Mouse (Mus musculus): ENCODE measurements around the gene P2rx3. TPM values are rescaled to one million over a fixed set of nuclear protein-coding genes. Genes with fewer than 3 reads are reported as not detected.

Gene P2rx3
- 0.20 and 0.27 TPM in 2 replicates for polyA plus RNA-seq (2012; rRNA removed)

DNA sequence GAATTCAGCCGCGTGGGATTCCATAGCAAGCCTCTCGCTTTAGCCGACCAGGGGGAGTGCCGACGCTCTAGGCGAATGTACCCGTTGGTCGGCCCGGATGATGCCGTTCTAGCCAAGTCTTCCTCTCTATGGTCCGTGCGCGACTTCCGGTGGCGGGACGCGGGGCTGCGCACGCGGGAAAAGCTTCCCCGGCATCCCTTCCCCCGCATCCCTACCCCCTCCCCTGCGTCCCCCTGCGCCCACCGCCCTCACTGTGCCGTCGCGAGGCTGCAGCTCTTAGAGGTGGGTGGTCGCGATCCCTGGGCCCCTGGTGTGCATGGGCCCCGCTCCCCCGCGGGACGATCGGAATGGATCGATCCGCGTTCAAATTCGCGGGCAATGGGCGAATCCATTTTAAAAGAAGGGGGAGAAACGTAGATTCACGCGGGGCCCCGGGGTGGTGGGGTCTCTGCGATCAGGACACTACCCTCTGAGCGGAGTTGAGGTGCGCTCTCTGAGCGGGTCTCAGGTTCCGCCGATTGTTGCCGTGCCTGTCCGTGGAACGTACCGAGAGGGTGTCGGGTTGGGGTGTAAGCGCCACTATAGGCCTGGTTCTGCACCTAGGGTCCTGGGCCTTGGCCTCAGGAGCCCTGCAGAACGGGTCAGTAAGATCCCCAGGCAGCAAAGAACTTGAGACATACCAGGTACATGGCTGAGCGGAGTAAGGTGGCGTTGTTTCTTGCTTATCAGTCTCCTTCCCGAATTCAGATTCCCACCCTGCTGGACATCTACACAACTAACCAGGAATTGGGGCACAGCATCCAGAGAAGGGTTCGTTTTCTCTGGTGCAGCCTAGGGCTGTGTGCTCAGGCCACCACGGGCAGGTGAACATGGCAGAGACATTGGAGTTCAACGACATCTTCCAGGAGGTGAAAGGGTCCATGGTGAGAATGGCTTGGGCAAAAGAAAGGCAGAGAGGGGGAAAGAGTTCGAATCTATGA, at the start of gene P2rx3, which contains the start of gene Ssrp1:
Gene P2rx3 (minus strand): TSS at position 416 of the 980 bp plus-strand sequence.
Gene Ssrp1 (plus strand): TSS at position 188 of the 980 bp plus-strand sequence.
- peak; percentile 85 for DNase-seq
- WGBS, result 1% methylated on average over 66 of the region's 66 CpGs
- TF ChIP-seq POLR2A (IDR thresholded peaks at IDR 0.05; ENCODE audit: borderline replicate concordance, extremely low read depth, low read depth, low read length) (peak; percentile 56; the same call in 1 of the 2 replicates), CTCF (IDR thresholded peaks at IDR 0.05; ENCODE audit: insufficient read depth, low read length) (no peak)
- Histone ChIP-seq H3K4me1 (ENCODE audit: control insufficient read depth, insufficient read depth, low read length) (peaks cover 3% of the 10 kb centered on the region; the same call in 1 of the 2 replicates), H3K4me3 (replicated peaks; ENCODE audit: extremely low read depth, low read depth, low read length) (peak within 1 kb of the TSS; percentile 83)

DNA sequence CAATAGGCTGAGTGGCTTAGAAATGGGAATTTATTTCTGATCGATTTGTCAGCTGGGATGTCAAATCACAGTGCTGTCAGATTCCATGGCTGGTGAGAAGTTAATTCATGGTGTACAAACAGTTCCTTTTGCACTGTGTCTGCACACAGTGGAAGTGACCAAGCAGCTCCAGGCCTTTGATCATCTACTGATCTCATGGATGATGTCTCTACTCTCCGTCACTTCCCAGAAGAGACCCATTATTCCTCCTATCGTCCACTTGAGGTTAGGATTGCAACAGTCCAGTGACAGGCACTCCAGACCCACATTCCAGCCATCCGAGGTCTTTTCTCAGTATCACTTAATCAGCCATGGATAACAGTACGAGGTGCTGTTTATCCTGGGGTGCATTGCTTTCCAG, 36.5 kb upstream of the P2rx3 start:
- H3K4me1 ChIP-seq (ENCODE audit: control insufficient read depth, insufficient read depth, low read length), result no peaks in the 10 kb centered on the region; the same call in 1 of the 2 replicates
- WGBS, result 60% methylated on average over 5 of the region's 5 CpGs
- no peak for DNase-seq
- H3K4me3 ChIP-seq (replicated peaks; ENCODE audit: extremely low read depth, low read depth, low read length), result no peak overlapping the region
- TF ChIP-seq CTCF (IDR thresholded peaks at IDR 0.05; ENCODE audit: insufficient read depth, low read length) (no peak), POLR2A (IDR thresholded peaks at IDR 0.05; ENCODE audit: borderline replicate concordance, extremely low read depth, low read depth, low read length) (no peak)

DNA sequence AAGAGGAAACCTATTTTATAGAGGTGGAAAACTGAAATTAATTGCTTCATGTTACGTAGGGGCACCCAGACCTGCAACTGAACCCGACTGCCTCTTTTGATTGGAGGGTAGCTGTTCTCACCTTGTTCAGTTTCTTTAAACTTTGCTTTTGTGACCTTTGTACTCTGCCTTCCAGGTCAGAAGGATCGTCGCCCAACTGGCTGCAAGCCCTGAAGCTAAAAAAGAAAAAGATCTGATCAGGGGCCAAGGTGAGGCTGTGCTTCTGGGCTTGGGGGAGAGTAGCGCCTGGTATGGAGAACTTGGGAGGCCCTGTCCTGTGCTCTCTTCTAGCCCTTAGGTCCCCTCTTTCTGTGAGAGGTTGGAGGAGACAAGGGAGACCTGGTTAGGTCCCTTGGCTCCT, 34.7 kb upstream of the P2rx3 start:
- Histone ChIP-seq H3K4me3 (replicated peaks; ENCODE audit: extremely low read depth, low read depth, low read length) (no peak overlapping the region), H3K4me1 (ENCODE audit: control insufficient read depth, insufficient read depth, low read length) (peaks cover 3% of the 10 kb centered on the region)
- no peak for DNase-seq
- 81% methylated on average over 5 of the region's 5 CpGs for WGBS
- TF ChIP-seq CTCF (IDR thresholded peaks at IDR 0.05; ENCODE audit: insufficient read depth, low read length) (no peak), POLR2A (IDR thresholded peaks at IDR 0.05; ENCODE audit: borderline replicate concordance, extremely low read depth, low read depth, low read length) (no peak)

DNA sequence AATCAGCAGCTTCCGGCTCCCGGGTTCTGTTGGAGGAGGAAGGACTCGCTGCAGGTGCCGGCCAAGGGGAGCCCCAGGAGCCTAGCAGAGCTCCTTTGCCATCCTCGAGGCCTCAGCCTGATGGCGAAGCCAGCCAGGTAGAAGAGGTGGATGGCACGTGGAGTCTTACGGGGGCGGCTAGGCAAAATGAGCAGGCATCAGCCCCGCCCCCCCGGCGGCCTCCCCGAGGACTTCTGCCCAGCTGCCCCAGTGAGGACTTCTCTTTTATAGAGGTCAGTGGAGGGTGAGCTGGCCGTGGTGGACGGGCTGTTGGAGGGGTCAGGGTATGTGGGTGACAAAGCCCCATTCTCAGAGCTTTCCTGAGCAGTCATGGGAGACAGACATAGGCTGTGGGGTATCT, 32.8 kb upstream of the P2rx3 start:
- peaks cover 4% of the 10 kb centered on the region for H3K4me1 ChIP-seq (ENCODE audit: control insufficient read depth, insufficient read depth, low read length)
- TF ChIP-seq CTCF (IDR thresholded peaks at IDR 0.05; ENCODE audit: insufficient read depth, low read length) (no peak), POLR2A (IDR thresholded peaks at IDR 0.05; ENCODE audit: borderline replicate concordance, extremely low read depth, low read depth, low read length) (no peak)
- 80% methylated on average over 15 of the region's 15 CpGs for WGBS
- H3K4me3 ChIP-seq (replicated peaks; ENCODE audit: extremely low read depth, low read depth, low read length), result no peak overlapping the region
- DNase-seq, result no peak

DNA sequence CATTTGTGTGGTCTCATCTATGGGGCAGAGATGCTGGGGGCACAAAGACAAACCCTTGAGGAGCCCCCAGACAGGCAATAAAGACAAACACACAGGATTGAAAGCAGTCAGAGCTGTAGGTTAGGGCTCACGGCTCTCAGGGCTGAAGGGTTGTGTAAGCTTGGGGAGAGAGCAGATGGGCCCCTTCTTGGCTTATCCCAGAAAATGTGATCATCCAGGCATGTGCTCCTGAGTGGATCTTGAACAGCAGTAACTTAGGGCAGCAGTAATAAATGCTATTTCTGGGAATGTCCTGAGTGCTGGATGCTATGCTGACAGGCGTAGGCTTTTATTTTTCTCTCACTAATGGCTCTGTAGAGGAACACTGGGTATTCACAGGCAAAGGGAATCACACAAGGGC, 31.4 kb upstream of the P2rx3 start:
- 77% methylated on average over 2 of the region's 2 CpGs for WGBS
- no peak for DNase-seq
- Histone ChIP-seq H3K4me3 (replicated peaks; ENCODE audit: extremely low read depth, low read depth, low read length) (no peak overlapping the region), H3K4me1 (ENCODE audit: control insufficient read depth, insufficient read depth, low read length) (peaks cover 10% of the 10 kb centered on the region)
- TF ChIP-seq CTCF (IDR thresholded peaks at IDR 0.05; ENCODE audit: insufficient read depth, low read length), result no peak
- TF ChIP-seq POLR2A (IDR thresholded peaks at IDR 0.05; ENCODE audit: borderline replicate concordance, extremely low read depth, low read depth, low read length), result no peak

DNA sequence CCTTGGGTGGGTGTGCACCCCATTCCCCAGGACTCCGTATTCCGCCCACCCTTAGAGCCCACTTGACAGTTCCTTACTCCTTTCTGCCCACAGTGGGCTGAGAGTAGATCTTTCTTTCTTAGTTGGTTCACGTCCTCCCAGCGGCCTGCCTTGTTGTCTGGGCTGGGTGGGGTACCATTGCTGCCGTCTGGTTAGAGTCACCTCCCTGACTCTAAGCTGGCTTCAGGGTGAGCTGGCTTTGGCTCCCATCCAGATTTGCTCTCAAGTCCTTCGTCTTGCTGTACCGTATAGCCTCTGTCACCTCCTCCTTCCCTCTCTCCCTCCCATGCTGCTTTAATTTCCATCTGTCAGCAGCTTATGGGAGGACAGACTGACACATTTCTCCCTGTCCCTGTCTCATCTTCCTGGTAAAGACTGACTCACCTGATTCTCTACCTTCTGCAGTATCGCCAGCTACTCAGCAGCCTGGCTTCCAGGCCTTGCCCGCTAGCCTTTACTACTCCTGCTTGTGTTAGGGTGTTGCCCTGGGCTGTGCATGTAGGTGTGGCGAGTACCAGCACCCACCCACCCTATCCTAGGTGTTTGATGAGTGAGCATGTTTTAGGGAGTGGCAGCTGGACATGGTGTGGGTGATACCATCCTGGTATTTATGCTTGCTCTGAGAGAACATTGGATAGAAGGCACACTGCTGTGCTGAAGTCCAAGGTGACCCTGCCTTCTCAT, 30.8 kb upstream of the P2rx3 start:
- Histone ChIP-seq H3K4me1 (ENCODE audit: control insufficient read depth, insufficient read depth, low read length) (peaks cover 10% of the 10 kb centered on the region), H3K4me3 (replicated peaks; ENCODE audit: extremely low read depth, low read depth, low read length) (no peak overlapping the region)
- DNase-seq, result no peak
- WGBS, result 59% methylated on average over 10 of the region's 10 CpGs
- TF ChIP-seq POLR2A (IDR thresholded peaks at IDR 0.05; ENCODE audit: borderline replicate concordance, extremely low read depth, low read depth, low read length) (no peak), CTCF (IDR thresholded peaks at IDR 0.05; ENCODE audit: insufficient read depth, low read length) (no peak)

DNA sequence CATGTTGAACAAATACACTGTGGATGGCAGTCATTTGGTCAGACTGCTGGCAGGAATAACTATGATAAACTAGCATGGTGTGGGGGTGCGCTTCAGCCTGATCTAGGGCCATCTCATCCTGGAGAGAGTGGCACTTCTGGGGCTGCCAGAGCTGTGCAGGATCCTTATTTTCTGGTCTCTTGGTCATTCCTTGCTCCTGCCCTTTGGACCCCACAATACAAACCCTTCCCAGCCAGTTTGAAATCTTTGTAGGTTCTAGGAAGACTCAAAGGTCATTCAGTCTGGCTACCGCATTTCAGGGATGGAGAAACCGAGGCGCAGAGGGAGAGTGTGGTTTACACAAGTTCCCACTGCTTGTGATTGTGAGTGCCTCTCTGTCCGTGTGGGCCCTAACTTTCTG, 29.7 kb upstream of the P2rx3 start:
- no peak for DNase-seq
- no peak overlapping the region for H3K4me3 ChIP-seq (replicated peaks; ENCODE audit: extremely low read depth, low read depth, low read length)
- H3K4me1 ChIP-seq (ENCODE audit: control insufficient read depth, insufficient read depth, low read length), result peaks cover 14% of the 10 kb centered on the region
- WGBS, result 89% methylated on average over 5 of the region's 5 CpGs
- no peak for TF ChIP-seq CTCF (IDR thresholded peaks at IDR 0.05; ENCODE audit: insufficient read depth, low read length)
- no peak for TF ChIP-seq POLR2A (IDR thresholded peaks at IDR 0.05; ENCODE audit: borderline replicate concordance, extremely low read depth, low read depth, low read length)

DNA sequence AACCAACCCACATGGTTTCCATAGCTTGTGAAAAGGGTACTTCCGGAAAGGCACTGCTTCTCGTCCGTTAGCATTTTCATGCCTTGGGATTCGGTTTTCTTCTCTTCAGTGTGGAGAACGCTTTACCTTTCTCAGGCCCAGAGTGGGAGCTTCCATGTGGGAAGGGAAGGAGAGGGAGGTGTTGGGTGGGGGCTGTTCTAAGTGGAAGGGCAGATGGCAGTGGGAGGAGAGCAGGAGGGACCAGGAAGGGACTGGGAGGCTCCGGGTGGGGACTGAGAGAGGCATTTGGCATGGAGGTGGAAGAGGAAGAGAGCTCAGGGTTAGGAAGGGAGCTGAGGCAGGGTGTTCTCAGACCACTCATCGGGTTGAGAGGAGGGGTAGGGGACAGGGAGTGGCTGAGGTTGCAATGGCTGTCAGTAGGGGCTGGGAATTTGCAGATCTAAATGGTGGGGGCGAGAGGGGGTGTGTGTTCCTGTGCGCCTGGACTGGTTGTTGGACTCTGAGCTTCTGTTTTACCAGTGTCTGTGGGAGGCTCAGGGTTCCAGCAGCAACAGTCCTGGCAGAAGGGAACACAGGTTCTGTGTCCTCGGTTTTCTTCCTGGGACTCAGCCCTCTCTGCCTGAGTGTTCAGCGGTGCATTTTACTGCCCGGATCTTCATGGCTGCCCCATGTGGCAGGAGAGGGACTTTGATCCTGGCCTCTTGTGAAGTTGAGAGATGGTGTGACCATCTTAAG, 28.0 kb upstream of the P2rx3 start:
- WGBS, result 72% methylated on average over 12 of the region's 12 CpGs
- Histone ChIP-seq H3K4me3 (replicated peaks; ENCODE audit: extremely low read depth, low read depth, low read length) (no peak overlapping the region), H3K4me1 (ENCODE audit: control insufficient read depth, insufficient read depth, low read length) (peaks cover 18% of the 10 kb centered on the region)
- no peak for TF ChIP-seq POLR2A (IDR thresholded peaks at IDR 0.05; ENCODE audit: borderline replicate concordance, extremely low read depth, low read depth, low read length)
- no peak for TF ChIP-seq CTCF (IDR thresholded peaks at IDR 0.05; ENCODE audit: insufficient read depth, low read length)
- DNase-seq, result no peak

DNA sequence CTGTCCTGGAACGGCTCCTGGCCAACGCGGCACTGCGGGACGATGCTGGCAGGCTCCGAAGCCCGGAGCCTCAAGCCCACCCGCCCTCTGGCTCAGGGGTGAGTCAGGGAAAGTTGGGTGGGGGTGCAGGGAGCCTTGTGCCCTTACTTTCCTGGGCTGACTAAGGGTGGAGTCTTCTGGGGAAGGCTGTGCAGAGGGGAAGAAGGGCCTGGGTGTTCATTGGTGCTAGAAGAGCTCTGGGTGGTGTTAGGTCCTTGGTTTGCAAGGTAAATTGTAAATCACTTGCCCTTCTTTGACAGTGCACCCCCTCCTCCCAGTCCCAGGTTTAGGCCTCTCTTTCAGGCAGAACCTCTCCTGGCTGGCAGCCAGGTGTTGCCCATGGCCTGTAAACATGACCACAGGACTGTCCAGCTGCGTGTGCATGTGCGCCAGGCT, 23.9 kb upstream of the P2rx3 start:
- peak; percentile 45 for DNase-seq
- 11% methylated on average over 10 of the region's 10 CpGs for WGBS
- TF ChIP-seq CTCF (IDR thresholded peaks at IDR 0.05; ENCODE audit: insufficient read depth, low read length), result no peak
- TF ChIP-seq POLR2A (IDR thresholded peaks at IDR 0.05; ENCODE audit: borderline replicate concordance, extremely low read depth, low read depth, low read length), result no peak
- H3K4me3 ChIP-seq (replicated peaks; ENCODE audit: extremely low read depth, low read depth, low read length), result peak overlapping the region; percentile 50
- H3K4me1 ChIP-seq (ENCODE audit: control insufficient read depth, insufficient read depth, low read length), result peaks cover 19% of the 10 kb centered on the region

All from lung, adult 2 months (tissue).